Mouse (Mus musculus) embryonic facial prominence, embryonic 13.5 days (tissue): ENCODE data around the gene 6030468B19Rik. TPM values are rescaled to one million over a fixed set of nuclear protein-coding genes. Genes with fewer than 3 reads are reported as not detected.

Source experiments
- ATAC-seq: fragments of 200-750 bp; cut with Nextera tagmentation; 2 replicates; pipeline ENCODE4 v1.8.0; 2017; ENCODE audit warnings: low read depth; ENCODE audit not compliant: insufficient number of reproducible peaks, insufficient read depth, low FRiP score, low TSS enrichment
- H3K27ac ChIP-seq: fragments of 300-500 bp; sonication (generic); 2 replicates; pipeline ENCODE4 v1.5.1; 2015; ENCODE audit warnings: moderate library complexity, mild to moderate bottlenecking, inconsistent platforms
- H3K27me3 ChIP-seq: fragments of 300-500 bp; sonication (generic); 2 replicates; pipeline ENCODE4 v1.6.1; 2015; ENCODE audit warnings: mild to moderate bottlenecking, inconsistent platforms
- H3K36me3 ChIP-seq: fragments of 300-500 bp; sonication (generic); 2 replicates; pipeline ENCODE4 v1.6.1; 2015; ENCODE audit warnings: mild to moderate bottlenecking, inconsistent platforms
- H3K4me1 ChIP-seq: fragments of 300-500 bp; sonication (generic); 2 replicates; pipeline ENCODE4 v1.6.1; 2015; ENCODE audit warnings: inconsistent platforms
- H3K4me2 ChIP-seq: fragments of 300-500 bp; sonication (generic); 2 replicates; pipeline ENCODE4 v1.6.1; 2015; ENCODE audit warnings: moderate library complexity, mild to moderate bottlenecking, inconsistent platforms
- H3K4me3 ChIP-seq: fragments of 300-500 bp; sonication (generic); 2 replicates; pipeline ENCODE4 v1.5.1; 2015; ENCODE audit warnings: mild to moderate bottlenecking, inconsistent platforms
- H3K9ac ChIP-seq: fragments of 300-500 bp; sonication (generic); 2 replicates; pipeline ENCODE4 v1.6.1; 2015; ENCODE audit warnings: mild to moderate bottlenecking, inconsistent platforms
- H3K9me3 ChIP-seq: fragments of 300-500 bp; sonication (generic); 2 replicates; pipeline ENCODE4 v1.6.1; 2016; ENCODE audit warnings: inconsistent platforms
- WGBS: fragments of 180-500 bp; shearing (Covaris S2); methylation state at CpG from one replicate; pipeline ENCODE4 v1.1.7; 2015; ENCODE audit warnings: mixed read lengths; 5-methylcytosine and 5-hydroxymethylcytosine counted together
- polyA plus RNA-seq: library from polyadenylated mRNA; unstranded; fragments of >200 nt; fragmentation: Nextera tagmentation; extraction: Ambion mirVana; gene quantifications from 2 replicates; pipeline ENCODE4 v1.2.1, GENCODE M21; 2015

Gene 6030468B19Rik
- polyA plus RNA-seq, 1 experiment from 2014 or later = not detected

GRCm38 (mm10) chr11:117848985-117849671 is 51.7 kb downstream of the 6030468B19Rik start, which contains the start of gene Birc5:
Gene Birc5, plus strand, starts transcription at chr11:117849251.
- Histone ChIP-seq H3K9ac (peak within 1 kb of the TSS; percentile 86), H3K36me3 (peaks cover 21% of the 10 kb centered on the region), H3K4me1 (peaks cover 32% of the 10 kb centered on the region), H3K27me3 (no peaks in the 10 kb centered on the region), H3K4me2 (peak within 1 kb of the TSS; percentile 88), H3K9me3 (no peaks in the 10 kb centered on the region), H3K27ac (peak within 1 kb of the TSS; percentile 98), H3K4me3 (peak within 1 kb of the TSS; percentile 69)
- WGBS = under 1% methylated on average over 48 of the region's 51 CpGs
- peak; percentile 85 for ATAC-seq

- WGBS = 90% methylated on average over 3 of the region's 3 CpGs
Measured at GRCm38 (mm10) chr11:117852875-117853274, 55.4 kb downstream of the 6030468B19Rik start.

GRCm38 (mm10) chr11:117854241-117854640 is 56.8 kb downstream of the 6030468B19Rik start:
- Histone ChIP-seq H3K27ac (no peak overlapping the region), H3K4me3 (no peak overlapping the region), H3K36me3 (peaks cover 56% of the 10 kb centered on the region), H3K4me1 (peaks cover 28% of the 10 kb centered on the region), H3K27me3 (peaks cover 8% of the 10 kb centered on the region; the same call in 1 of the 2 replicates), H3K9me3 (no peaks in the 10 kb centered on the region), H3K4me2 (no peak overlapping the region), H3K9ac (no peak overlapping the region)
- no peak for ATAC-seq
- WGBS = 80% methylated on average over 9 of the region's 9 CpGs

More at GRCm38 (mm10) chr11:117852875-117853274, 55.4 kb downstream of the 6030468B19Rik start:
- Histone ChIP-seq H3K4me1 (peaks cover 26% of the 10 kb centered on the region), H3K4me2 (no peak overlapping the region), H3K9me3 (no peaks in the 10 kb centered on the region), H3K9ac (no peak overlapping the region), H3K36me3 (peaks cover 56% of the 10 kb centered on the region), H3K4me3 (no peak overlapping the region), H3K27ac (no peak overlapping the region), H3K27me3 (no peaks in the 10 kb centered on the region)
- no peak for ATAC-seq

- Histone ChIP-seq H3K36me3 (peaks cover 56% of the 10 kb centered on the region), H3K27ac (no peak overlapping the region), H3K4me2 (no peak overlapping the region), H3K4me3 (no peak overlapping the region), H3K4me1 (peaks cover 28% of the 10 kb centered on the region), H3K27me3 (peaks cover 20% of the 10 kb centered on the region), H3K9ac (no peak overlapping the region), H3K9me3 (no peaks in the 10 kb centered on the region)
- no peak for ATAC-seq
- WGBS = 89% methylated on average over 5 of the region's 5 CpGs
Measured at GRCm38 (mm10) chr11:117855360-117855759, 57.9 kb downstream of the 6030468B19Rik start.

- Histone ChIP-seq H3K36me3 (peaks cover 56% of the 10 kb centered on the region), H3K27me3 (peaks cover 26% of the 10 kb centered on the region), H3K4me1 (peaks cover 29% of the 10 kb centered on the region), H3K9me3 (no peaks in the 10 kb centered on the region), H3K4me3 (no peak overlapping the region), H3K4me2 (no peak overlapping the region), H3K9ac (no peak overlapping the region), H3K27ac (no peak overlapping the region)
- 91% methylated on average over 1 of the region's 1 CpGs for WGBS
- ATAC-seq = no peak
Measured at GRCm38 (mm10) chr11:117855975-117856374, 58.5 kb downstream of the 6030468B19Rik start.

Other genes with a start within 250 kb of the 6030468B19Rik start
- gene Tnrc6c, start 143.4 kb upstream of the 6030468B19Rik start, polyA plus RNA-seq = 18.4 and 22.5 TPM in 2 replicates
- 0.74 and 1.3 TPM in 2 replicates for gene Tmc8, start 15.6 kb upstream of the 6030468B19Rik start, polyA plus RNA-seq
- 19.0 and 20.4 TPM in 2 replicates for gene Tmc6, start 15.5 kb upstream of the 6030468B19Rik start, polyA plus RNA-seq
- 0.66 and 0.99 TPM in 2 replicates for gene Gm20708, start 12.0 kb downstream of the 6030468B19Rik start, polyA plus RNA-seq
- 41.4 and 43.4 TPM in 2 replicates for gene Syngr2, start 12.0 kb downstream of the 6030468B19Rik start, polyA plus RNA-seq
- gene Afmid, start 28.3 kb downstream of the 6030468B19Rik start, polyA plus RNA-seq = 4.2 and 5.1 TPM in 2 replicates
- 143 and 150 TPM in 2 replicates for gene Tk1, start 28.4 kb downstream of the 6030468B19Rik start, polyA plus RNA-seq
- 326 and 344 TPM in 2 replicates for gene Birc5, start 51.6 kb downstream of the 6030468B19Rik start, polyA plus RNA-seq
- gene Tmem235, start 63.1 kb downstream of the 6030468B19Rik start, polyA plus RNA-seq = not detected in 2 replicates
- gene Tha1, start 75.8 kb downstream of the 6030468B19Rik start, polyA plus RNA-seq = 2.7 and 2.9 TPM in 2 replicates
- gene Socs3, start 172.4 kb downstream of the 6030468B19Rik start, polyA plus RNA-seq = 12.7 and 15.0 TPM in 2 replicates
- 37.4 and 39.5 TPM in 2 replicates for gene Pgs1, start 188.6 kb downstream of the 6030468B19Rik start, polyA plus RNA-seq